Mouse (Mus musculus) hindbrain, embryonic 16.5 days (tissue): Measurements from ENCODE around the gene Crybg2. TPM values are rescaled to one million over a fixed set of nuclear protein-coding genes. Genes with fewer than 3 reads are reported as not detected.

ENCODE experiments used
- ATAC-seq: fragments of 200-750 bp; cut with Nextera tagmentation; 2 replicates; pipeline ENCODE4 v1.8.0; 2017; ENCODE audit warnings: moderate TSS enrichment, moderate library complexity
- H3K27ac ChIP-seq: fragments of 300-500 bp; sonication (generic); 2 replicates; pipeline ENCODE4 v1.5.1; 2014; ENCODE audit warnings: low read depth, mild to moderate bottlenecking, control low read depth, low read length, moderate library complexity
- H3K27me3 ChIP-seq: fragments of 300-500 bp; sonication (generic); replicated peaks from 2 replicates; pipeline ENCODE4 v1.6.1; 2014; ENCODE audit warnings: low read length; ENCODE audit not compliant: control insufficient read depth, insufficient read depth
- H3K36me3 ChIP-seq: fragments of 300-500 bp; sonication (generic); 2 replicates; pipeline ENCODE4 v1.6.1; 2014; ENCODE audit warnings: mild to moderate bottlenecking, low read length, moderate library complexity, mixed read lengths; ENCODE audit not compliant: control insufficient read depth, insufficient read depth
- H3K4me1 ChIP-seq: fragments of 300-500 bp; sonication (generic); 2 replicates; pipeline ENCODE4 v1.6.1; 2014; ENCODE audit warnings: low read depth, low read length; ENCODE audit not compliant: control insufficient read depth, insufficient read depth
- H3K4me2 ChIP-seq: fragments of 300-500 bp; sonication (generic); 2 replicates; pipeline ENCODE4 v1.6.1; 2014; ENCODE audit warnings: mild to moderate bottlenecking, low read length, control low read depth, moderate library complexity
- H3K4me3 ChIP-seq: fragments of 300-500 bp; sonication (generic); 2 replicates; pipeline ENCODE4 v1.5.1; 2014; ENCODE audit warnings: mild to moderate bottlenecking, low read length, control low read depth, moderate library complexity
- H3K9ac ChIP-seq: fragments of 300-500 bp; sonication (generic); 2 replicates; pipeline ENCODE4 v1.6.1; 2014; ENCODE audit warnings: low read depth, mild to moderate bottlenecking, control low read depth, low read length, moderate library complexity
- H3K9me3 ChIP-seq: fragments of 300-500 bp; sonication (generic); 2 replicates; pipeline ENCODE4 v1.6.1; 2014; ENCODE audit warnings: mild to moderate bottlenecking, low read length, moderate library complexity; ENCODE audit not compliant: control insufficient read depth
- WGBS: fragments of 180-500 bp; shearing (Covaris S2); extraction: QIAGEN DNeasy Blood & Tissue Kit; methylation state at CpG from one replicate; pipeline ENCODE4 v1.1.7; 2014; 5-methylcytosine and 5-hydroxymethylcytosine counted together
- polyA plus RNA-seq: library from polyadenylated mRNA; unstranded; fragments of >200 nt; fragmentation: Nextera tagmentation; extraction: Ambion mirVana; gene quantifications from 2 replicates; pipeline ENCODE4 v1.2.1, GENCODE M21; 2015

Gene Crybg2
- polyA plus RNA-seq, 1 experiment from 2014 or later: 5.3 TPM

- no peak overlapping the region for H3K4me3 ChIP-seq
- peaks cover 8% of the 10 kb centered on the region for H3K27me3 ChIP-seq
- H3K4me2 ChIP-seq: no peak overlapping the region
- H3K9ac ChIP-seq: no peak overlapping the region
- 90% methylated on average over 7 of the region's 7 CpGs for WGBS
- H3K36me3 ChIP-seq: no peaks in the 10 kb centered on the region
- H3K4me1 ChIP-seq: no peaks in the 10 kb centered on the region
- no peaks in the 10 kb centered on the region for H3K9me3 ChIP-seq
- no peak for ATAC-seq
- no peak overlapping the region for H3K27ac ChIP-seq
These were observed 7.4 kb downstream of the Crybg2 start for GRCm38 (mm10) chr4:134067833-134068544.

- Histone ChIP-seq H3K27me3 (peaks cover 8% of the 10 kb centered on the region), H3K4me3 (no peak overlapping the region), H3K36me3 (no peaks in the 10 kb centered on the region), H3K9me3 (no peaks in the 10 kb centered on the region), H3K9ac (no peak overlapping the region), H3K4me1 (no peaks in the 10 kb centered on the region), H3K27ac (no peak overlapping the region), H3K4me2 (no peak overlapping the region)
- 95% methylated on average over 4 of the region's 4 CpGs for WGBS
- no peak for ATAC-seq
These were observed 8.4 kb downstream of the Crybg2 start for GRCm38 (mm10) chr4:134068793-134069580.

GRCm38 (mm10) chr4:134078694-134079093 lies 18.1 kb downstream of the Crybg2 start:
- Histone ChIP-seq H3K4me3 (no peak overlapping the region), H3K4me1 (peaks cover 12% of the 10 kb centered on the region), H3K4me2 (no peak overlapping the region), H3K36me3 (no peaks in the 10 kb centered on the region), H3K27ac (no peak overlapping the region), H3K9ac (no peak overlapping the region), H3K9me3 (no peaks in the 10 kb centered on the region), H3K27me3 (peaks cover 4% of the 10 kb centered on the region; the same call in 1 of the 2 replicates)
- ATAC-seq: peak; percentile 66
- 21% methylated on average over 3 of the region's 3 CpGs for WGBS

GRCm38 (mm10) chr4:134080674-134081073 lies 20.1 kb downstream of the Crybg2 start:
- peaks cover 4% of the 10 kb centered on the region; the same call in 1 of the 2 replicates for H3K27me3 ChIP-seq
- peaks cover 12% of the 10 kb centered on the region for H3K4me1 ChIP-seq
- H3K9me3 ChIP-seq: no peaks in the 10 kb centered on the region
- H3K4me3 ChIP-seq: no peak overlapping the region
- H3K27ac ChIP-seq: no peak overlapping the region
- WGBS: 75% methylated on average over 4 of the region's 4 CpGs
- ATAC-seq: no peak
- H3K4me2 ChIP-seq: no peak overlapping the region
- H3K36me3 ChIP-seq: no peaks in the 10 kb centered on the region
- no peak overlapping the region for H3K9ac ChIP-seq

GRCm38 (mm10) chr4:134081730-134082386 lies 21.2 kb downstream of the Crybg2 start:
- H3K4me2 ChIP-seq: peak overlapping the region; percentile 85
- no peak overlapping the region for H3K27ac ChIP-seq
- no peaks in the 10 kb centered on the region for H3K36me3 ChIP-seq
- no peaks in the 10 kb centered on the region for H3K9me3 ChIP-seq
- WGBS: under 1% methylated on average over 40 of the region's 41 CpGs
- peak overlapping the region; percentile 67 for H3K9ac ChIP-seq
- H3K27me3 ChIP-seq: peaks cover 4% of the 10 kb centered on the region; the same call in 1 of the 2 replicates
- peaks cover 12% of the 10 kb centered on the region for H3K4me1 ChIP-seq
- peak; percentile 88 for ATAC-seq
- peak overlapping the region; percentile 53 for H3K4me3 ChIP-seq

- no peak for ATAC-seq
- Histone ChIP-seq H3K27ac (no peak overlapping the region), H3K4me3 (peak overlapping the region; percentile 53), H3K9ac (peak overlapping the region; percentile 67), H3K4me1 (peaks cover 12% of the 10 kb centered on the region), H3K36me3 (no peaks in the 10 kb centered on the region), H3K27me3 (peaks cover 4% of the 10 kb centered on the region; the same call in 1 of the 2 replicates), H3K4me2 (peak overlapping the region; percentile 85), H3K9me3 (no peaks in the 10 kb centered on the region)
- WGBS: 12% methylated on average over 7 of the region's 7 CpGs
These were observed 21.8 kb downstream of the Crybg2 start for GRCm38 (mm10) chr4:134082460-134082859.

GRCm38 (mm10) chr4:134084999-134085398 lies 24.4 kb downstream of the Crybg2 start:
- Histone ChIP-seq H3K9ac (no peak overlapping the region), H3K9me3 (no peaks in the 10 kb centered on the region), H3K4me1 (peaks cover 9% of the 10 kb centered on the region), H3K27me3 (peaks cover 4% of the 10 kb centered on the region; the same call in 1 of the 2 replicates), H3K36me3 (no peaks in the 10 kb centered on the region), H3K27ac (no peak overlapping the region), H3K4me3 (no peak overlapping the region), H3K4me2 (no peak overlapping the region)
- no peak for ATAC-seq
- 88% methylated on average over 4 of the region's 4 CpGs for WGBS

- H3K9me3 ChIP-seq: no peaks in the 10 kb centered on the region
- no peak overlapping the region for H3K9ac ChIP-seq
- H3K4me1 ChIP-seq: peaks cover 2% of the 10 kb centered on the region; the same call in 1 of the 2 replicates
- H3K27me3 ChIP-seq: no peaks in the 10 kb centered on the region
- no peaks in the 10 kb centered on the region for H3K36me3 ChIP-seq
- H3K4me2 ChIP-seq: no peak overlapping the region
- H3K27ac ChIP-seq: no peak overlapping the region
- ATAC-seq: 0 out of 2 replicates have a peak, but pooled peaks have one; percentile 20
- no peak overlapping the region for H3K4me3 ChIP-seq
- WGBS: 43% methylated on average over 7 of the region's 7 CpGs
These were observed 26.8 kb downstream of the Crybg2 start for GRCm38 (mm10) chr4:134087412-134087811.

- ATAC-seq: no peak
- Histone ChIP-seq H3K4me2 (no peak overlapping the region), H3K36me3 (no peaks in the 10 kb centered on the region), H3K9me3 (no peaks in the 10 kb centered on the region), H3K27me3 (no peaks in the 10 kb centered on the region), H3K4me3 (no peak overlapping the region), H3K27ac (no peak overlapping the region), H3K9ac (no peak overlapping the region), H3K4me1 (no peaks in the 10 kb centered on the region)
- WGBS: 88% methylated on average over 9 of the region's 9 CpGs
These were observed 28.4 kb downstream of the Crybg2 start for GRCm38 (mm10) chr4:134089029-134089428.
